Mouse (Mus musculus) midbrain, embryonic 12.5 days (tissue): ENCODE results near the gene Gm28372. TPM values are rescaled to one million over a fixed set of nuclear protein-coding genes. Genes with fewer than 3 reads are reported as not detected.

ENCODE experiments used
- ATAC-seq: fragments of 200-750 bp; cut with Nextera tagmentation; 2 replicates; pipeline ENCODE4 v1.8.0; 2017; ENCODE audit warnings: low read depth, moderate TSS enrichment, moderate library complexity; ENCODE audit not compliant: low FRiP score
- H3K27ac ChIP-seq: fragments of 300-500 bp; sonication (generic); replicated peaks from 2 replicates; pipeline ENCODE4 v1.5.1; 2016; ENCODE audit warnings: mild to moderate bottlenecking
- H3K27me3 ChIP-seq: fragments of 300-500 bp; sonication (generic); 2 replicates; pipeline ENCODE4 v1.6.1; 2016; ENCODE audit warnings: mild to moderate bottlenecking
- H3K36me3 ChIP-seq: fragments of 300-500 bp; sonication (generic); 2 replicates; pipeline ENCODE4 v1.6.1; 2016
- H3K4me1 ChIP-seq: fragments of 300-500 bp; sonication (generic); 2 replicates; pipeline ENCODE4 v1.6.1; 2016
- H3K4me2 ChIP-seq: fragments of 300-500 bp; sonication (generic); replicated peaks from 2 replicates; pipeline ENCODE4 v1.6.1; 2016; ENCODE audit warnings: mild to moderate bottlenecking, moderate library complexity
- H3K4me3 ChIP-seq: fragments of 300-500 bp; sonication (generic); 2 replicates; pipeline ENCODE4 v1.5.1; 2016; ENCODE audit warnings: mild to moderate bottlenecking
- H3K9ac ChIP-seq: fragments of 300-500 bp; sonication (generic); replicated peaks from 2 replicates; pipeline ENCODE4 v1.6.1; 2016; ENCODE audit warnings: mild to moderate bottlenecking, moderate library complexity
- H3K9me3 ChIP-seq: fragments of 300-500 bp; sonication (generic); 2 replicates; pipeline ENCODE4 v1.6.1; 2016; ENCODE audit warnings: mild to moderate bottlenecking
- WGBS: fragments of 180-500 bp; shearing (Covaris S2); methylation state at CpG from one replicate; pipeline ENCODE4 v1.1.7; 2016; 5-methylcytosine and 5-hydroxymethylcytosine counted together
- polyA plus RNA-seq: library from polyadenylated mRNA; unstranded; fragments of >200 nt; fragmentation: Nextera tagmentation; extraction: Ambion mirVana; gene quantifications from 2 replicates; pipeline ENCODE4 v1.2.1, GENCODE M21; 2016

Gene Gm28372
- polyA plus RNA-seq, 1 experiment from 2014 or later: 0.23 TPM

DNA sequence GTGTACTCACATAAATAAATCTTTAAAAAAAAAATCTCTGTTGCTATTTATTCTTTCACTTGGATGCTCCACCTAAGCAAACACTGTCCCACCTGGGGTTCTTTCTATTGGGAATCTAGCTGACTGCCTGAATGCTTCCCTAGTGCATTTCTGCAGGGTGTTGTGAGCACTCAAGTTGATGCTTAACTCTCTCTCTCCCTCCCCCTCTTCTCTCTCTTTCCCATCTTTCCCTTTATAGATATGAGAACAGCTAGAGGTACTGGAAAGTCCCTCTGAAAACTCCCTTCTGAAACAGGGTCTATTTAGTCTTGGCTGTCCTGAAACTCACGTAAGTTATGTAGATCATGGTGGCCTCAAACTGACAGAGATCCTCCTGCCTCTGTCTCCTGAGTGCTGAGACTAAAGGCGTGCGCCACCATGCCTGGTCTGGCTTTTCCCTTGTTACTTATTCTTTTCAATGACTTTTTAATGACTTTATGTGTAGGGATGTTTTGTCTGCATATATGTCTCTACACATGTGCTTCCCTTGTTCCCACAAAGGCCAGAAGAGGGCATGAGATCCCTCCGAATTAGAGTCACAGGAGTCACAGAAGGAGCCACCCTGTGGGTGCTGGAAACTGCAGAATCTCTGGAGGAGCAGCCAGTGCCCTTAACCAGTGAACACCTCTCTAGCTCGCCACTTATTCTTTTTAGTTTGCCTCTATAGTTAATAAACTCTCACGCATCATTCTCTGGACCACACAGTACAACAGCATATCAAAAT, 9.2 kb downstream of the Gm28372 start:
- H3K36me3 ChIP-seq: peaks cover 11% of the 10 kb centered on the region; the same call in 1 of the 2 replicates

DNA sequence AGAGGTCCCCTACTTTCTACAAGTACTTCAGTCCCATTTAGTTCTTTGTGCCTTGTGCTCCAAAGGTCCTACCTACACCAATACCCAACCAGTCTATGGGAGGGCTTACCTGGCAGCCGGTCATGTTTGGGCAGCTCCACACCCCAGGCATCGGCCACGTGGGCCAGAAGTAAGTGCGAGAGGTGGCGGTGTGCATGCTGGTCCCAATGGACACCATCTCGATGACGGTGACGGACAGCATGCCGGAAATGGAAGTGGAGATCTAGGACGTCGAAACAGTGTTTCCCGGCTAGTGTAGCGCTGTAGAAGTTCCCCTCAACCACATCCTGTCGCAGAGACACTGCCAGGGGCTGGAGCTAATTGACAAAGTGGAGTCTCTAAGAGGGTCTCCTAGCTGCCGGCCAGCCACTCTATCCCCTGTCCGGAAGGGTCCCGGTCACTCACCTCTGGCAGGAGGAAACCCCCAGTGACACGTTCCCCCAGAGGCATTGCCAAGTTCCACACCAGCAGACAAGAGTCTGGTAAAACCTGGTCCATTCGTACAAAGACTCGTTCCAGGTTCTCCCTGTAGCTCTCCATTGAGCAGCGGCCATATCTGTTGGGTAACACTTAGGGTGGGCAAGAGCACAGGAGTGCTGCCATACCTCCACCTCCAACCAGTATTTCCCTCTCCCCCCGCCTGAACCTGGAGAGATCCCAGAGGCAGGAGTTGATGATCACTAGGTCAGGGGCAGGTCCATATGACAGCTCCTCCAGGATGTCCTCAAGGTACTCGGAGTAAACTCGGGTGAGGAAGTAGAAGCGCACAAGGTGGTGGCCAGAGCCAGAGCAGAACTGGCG, 17.0 kb downstream of the Gm28372 start:
- peaks cover 17% of the 10 kb centered on the region for H3K4me1 ChIP-seq
- no peak overlapping the region for H3K27ac ChIP-seq
- peaks cover 11% of the 10 kb centered on the region; the same call in 1 of the 2 replicates for H3K36me3 ChIP-seq
- 97% methylated on average over 26 of the region's 26 CpGs for WGBS
- no peak overlapping the region for H3K4me2 ChIP-seq
- no peak overlapping the region for H3K4me3 ChIP-seq
- peaks cover 6% of the 10 kb centered on the region; the same call in 1 of the 2 replicates for H3K27me3 ChIP-seq
- no peak overlapping the region for H3K9ac ChIP-seq
- no peak for ATAC-seq
- H3K9me3 ChIP-seq: no peaks in the 10 kb centered on the region

More for the DNA sequence above, 9.2 kb downstream of the Gm28372 start:
- WGBS: 74% methylated on average over 6 of the region's 6 CpGs
- no peak overlapping the region for H3K9ac ChIP-seq
- ATAC-seq: no peak
- H3K27ac ChIP-seq: no peak overlapping the region
- no peaks in the 10 kb centered on the region for H3K9me3 ChIP-seq
- H3K4me2 ChIP-seq: no peak overlapping the region
- H3K4me1 ChIP-seq: no peaks in the 10 kb centered on the region
- H3K27me3 ChIP-seq: no peaks in the 10 kb centered on the region
- no peak overlapping the region for H3K4me3 ChIP-seq

DNA sequence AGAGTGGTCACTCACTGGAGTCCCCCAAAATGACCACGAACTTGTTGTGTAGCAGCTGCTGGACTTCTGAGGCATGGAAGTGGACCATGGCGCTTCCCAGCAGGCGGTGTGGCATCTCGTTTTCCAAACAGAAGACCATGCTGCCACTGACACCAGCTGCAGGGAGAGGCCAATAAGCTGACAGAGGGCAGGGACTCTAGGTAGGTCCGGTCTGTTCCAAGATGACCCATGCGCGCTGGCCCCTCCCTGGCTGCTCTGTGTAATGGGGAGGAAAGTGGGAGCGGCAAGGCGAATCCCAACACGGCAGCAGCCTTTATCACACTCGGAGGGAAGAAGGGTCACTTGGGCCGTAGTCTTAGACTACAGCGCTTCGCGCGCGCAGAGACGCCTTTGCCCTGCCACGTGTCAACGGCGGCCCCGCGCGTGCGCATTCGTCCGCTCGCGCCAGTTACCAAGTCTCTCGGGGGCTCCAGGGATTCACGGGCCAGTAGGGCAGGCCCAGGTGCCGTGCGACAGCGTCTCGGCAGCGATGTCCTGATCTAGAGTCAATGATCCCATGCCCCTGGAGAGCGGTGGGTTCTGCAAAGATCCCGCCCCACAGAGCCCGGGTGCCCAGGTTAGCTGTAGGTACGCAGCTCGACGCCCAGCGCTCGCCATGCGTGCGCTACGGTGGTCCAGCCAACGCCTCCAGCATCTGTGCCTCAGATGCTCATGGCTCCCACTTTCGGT, 18.5 kb downstream of the Gm28372 start:
- 15% methylated on average over 49 of the region's 49 CpGs for WGBS
- peaks cover 6% of the 10 kb centered on the region; the same call in 1 of the 2 replicates for H3K36me3 ChIP-seq
- H3K9ac ChIP-seq: peak overlapping the region; percentile 81
- ATAC-seq: peak; percentile 76; the same call in 1 of the 2 replicates
- peaks cover 6% of the 10 kb centered on the region; the same call in 1 of the 2 replicates for H3K27me3 ChIP-seq
- peaks cover 17% of the 10 kb centered on the region for H3K4me1 ChIP-seq
- H3K27ac ChIP-seq: peak overlapping the region; percentile 91
- no peaks in the 10 kb centered on the region for H3K9me3 ChIP-seq
- peak overlapping the region; percentile 84 for H3K4me2 ChIP-seq
- peak overlapping the region; percentile 84 for H3K4me3 ChIP-seq

DNA sequence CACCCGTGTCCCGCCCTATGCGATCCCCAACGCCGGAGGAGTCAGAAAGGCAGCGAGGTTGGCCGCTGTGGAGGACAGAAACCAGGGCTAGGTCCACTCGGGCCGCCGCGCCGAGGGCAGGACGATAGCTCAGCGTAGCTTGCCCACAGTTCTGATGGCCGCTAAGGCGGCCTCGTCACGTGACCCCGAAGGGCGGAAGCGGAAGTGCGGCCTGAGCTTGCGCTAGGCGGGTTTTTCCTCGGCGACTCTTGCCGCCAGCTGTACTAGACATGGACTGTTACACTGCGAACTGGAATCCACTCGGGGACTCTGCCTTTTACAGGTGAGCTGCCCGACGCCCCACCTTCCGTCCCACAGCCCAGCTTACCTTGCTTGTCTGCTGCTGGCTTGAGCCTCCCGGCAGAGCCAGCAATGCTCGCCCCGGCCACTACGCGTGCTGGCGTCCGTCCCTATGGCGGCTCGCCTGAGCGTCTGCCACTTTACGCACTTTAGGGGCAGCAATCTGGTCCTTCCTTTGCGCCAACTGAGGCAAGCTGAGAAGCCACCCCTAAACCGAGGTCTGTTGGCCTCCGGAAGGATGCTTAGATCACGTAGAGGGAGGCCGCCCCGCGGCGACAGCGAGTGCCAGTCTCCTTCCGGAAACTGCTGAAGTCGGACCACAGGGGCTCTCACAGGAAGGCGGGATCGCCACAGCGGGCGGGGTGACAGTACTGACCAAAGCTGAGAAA, 19.3 kb downstream of the Gm28372 start, which contains the start of the genes Vps16 and Pced1a:
Gene Vps16 (plus strand): TSS at position 214 of the 728 bp plus-strand sequence.
Gene Pced1a (minus strand): TSS at position 576 of the 728 bp plus-strand sequence.
- Histone ChIP-seq H3K36me3 (no peaks in the 10 kb centered on the region), H3K9ac (peak within 1 kb of the TSS; percentile 81), H3K4me2 (peak within 1 kb of the TSS; percentile 84), H3K4me1 (peaks cover 17% of the 10 kb centered on the region), H3K27me3 (peaks cover 6% of the 10 kb centered on the region; the same call in 1 of the 2 replicates), H3K27ac (peak within 1 kb of the TSS; percentile 91), H3K9me3 (no peaks in the 10 kb centered on the region), H3K4me3 (peak within 1 kb of the TSS; percentile 84)
- ATAC-seq: peak; percentile 95
- WGBS: under 1% methylated on average over 58 of the region's 58 CpGs

DNA sequence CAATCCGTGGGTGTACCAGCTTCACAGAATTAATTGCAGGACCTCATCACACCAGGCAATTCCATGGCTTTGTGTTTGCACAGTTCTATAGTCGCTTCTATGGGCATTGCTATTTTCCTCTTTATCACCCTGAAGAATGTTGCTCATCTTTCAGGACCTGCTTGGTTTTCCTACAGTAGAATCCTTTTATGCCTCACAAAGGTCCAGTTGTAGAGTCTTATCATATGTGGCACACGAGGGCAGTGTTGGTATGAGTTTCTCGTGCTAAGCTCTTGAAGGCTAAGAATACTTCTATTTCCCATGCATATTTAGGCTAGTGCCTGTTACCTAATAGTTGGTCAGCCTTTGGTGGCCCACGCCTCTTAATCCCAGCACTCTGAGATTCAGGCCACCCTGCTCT, 20.1 kb downstream of the Gm28372 start:
- Histone ChIP-seq H3K4me1 (peaks cover 17% of the 10 kb centered on the region), H3K4me3 (peak overlapping the region; percentile 84), H3K27ac (peak overlapping the region; percentile 91; the same call in 1 of the 2 replicates), H3K27me3 (peaks cover 6% of the 10 kb centered on the region; the same call in 1 of the 2 replicates), H3K9ac (peak overlapping the region; percentile 81), H3K9me3 (no peaks in the 10 kb centered on the region), H3K36me3 (no peaks in the 10 kb centered on the region), H3K4me2 (peak overlapping the region; percentile 84)
- 47% methylated on average over 5 of the region's 5 CpGs for WGBS
- no peak for ATAC-seq

GRCm38 (mm10) chr2:130429851-130430250, 24.8 kb downstream of the Gm28372 start:
- H3K9ac ChIP-seq: no peak overlapping the region
- peaks cover 10% of the 10 kb centered on the region for H3K4me1 ChIP-seq
- no peak overlapping the region for H3K4me2 ChIP-seq
- peaks cover 7% of the 10 kb centered on the region for H3K36me3 ChIP-seq
- H3K9me3 ChIP-seq: no peaks in the 10 kb centered on the region
- ATAC-seq: no peak
- H3K4me3 ChIP-seq: no peak overlapping the region
- 71% methylated on average over 2 of the region's 2 CpGs for WGBS
- no peaks in the 10 kb centered on the region for H3K27me3 ChIP-seq
- no peak overlapping the region for H3K27ac ChIP-seq

GRCm38 (mm10) chr2:130430484-130430883, 25.4 kb downstream of the Gm28372 start:
- Histone ChIP-seq H3K4me2 (no peak overlapping the region), H3K4me1 (peaks cover 4% of the 10 kb centered on the region), H3K36me3 (peaks cover 7% of the 10 kb centered on the region), H3K27ac (no peak overlapping the region), H3K9me3 (no peaks in the 10 kb centered on the region), H3K4me3 (no peak overlapping the region), H3K9ac (no peak overlapping the region), H3K27me3 (no peaks in the 10 kb centered on the region)
- ATAC-seq: no peak
- WGBS: 86% methylated on average over 3 of the region's 3 CpGs

DNA sequence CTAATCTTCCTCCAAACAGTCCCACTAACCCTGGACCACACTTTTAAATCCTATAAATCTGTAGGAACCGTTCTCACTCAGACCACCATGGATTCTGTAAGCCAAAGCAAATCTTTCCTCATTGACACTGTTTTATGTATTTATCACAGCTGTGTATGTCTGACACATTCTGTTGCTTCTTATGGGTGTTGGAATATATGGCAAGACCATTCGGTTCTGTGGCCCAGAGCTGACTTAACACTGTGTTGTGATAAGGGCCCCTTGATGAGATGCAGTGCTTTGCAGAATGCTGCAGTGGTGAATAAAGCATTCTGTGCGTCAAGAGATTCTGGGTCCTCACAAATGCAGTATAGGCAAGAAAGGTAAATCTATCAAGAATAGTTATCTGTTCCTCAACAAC, 27.1 kb downstream of the Gm28372 start:
- Histone ChIP-seq H3K4me1 (0 out of 2 replicates have a peak, but pooled peaks cover 3% of the 10 kb centered on the region), H3K9ac (no peak overlapping the region), H3K36me3 (peaks cover 10% of the 10 kb centered on the region), H3K4me2 (no peak overlapping the region), H3K27ac (no peak overlapping the region), H3K9me3 (no peaks in the 10 kb centered on the region), H3K4me3 (no peak overlapping the region), H3K27me3 (no peaks in the 10 kb centered on the region)
- 90% methylated on average over 3 of the region's 3 CpGs for WGBS
- no peak for ATAC-seq

GRCm38 (mm10) chr2:130433152-130433551, 28.1 kb downstream of the Gm28372 start:
- 20% methylated on average over 4 of the region's 4 CpGs for WGBS
- Histone ChIP-seq H3K27ac (no peak overlapping the region), H3K27me3 (no peaks in the 10 kb centered on the region), H3K9me3 (no peaks in the 10 kb centered on the region), H3K36me3 (peaks cover 19% of the 10 kb centered on the region), H3K4me1 (0 out of 2 replicates have a peak, but pooled peaks cover 3% of the 10 kb centered on the region), H3K4me2 (no peak overlapping the region), H3K4me3 (no peak overlapping the region), H3K9ac (no peak overlapping the region)
- ATAC-seq: peak; percentile 44; the same call in 1 of the 2 replicates

DNA sequence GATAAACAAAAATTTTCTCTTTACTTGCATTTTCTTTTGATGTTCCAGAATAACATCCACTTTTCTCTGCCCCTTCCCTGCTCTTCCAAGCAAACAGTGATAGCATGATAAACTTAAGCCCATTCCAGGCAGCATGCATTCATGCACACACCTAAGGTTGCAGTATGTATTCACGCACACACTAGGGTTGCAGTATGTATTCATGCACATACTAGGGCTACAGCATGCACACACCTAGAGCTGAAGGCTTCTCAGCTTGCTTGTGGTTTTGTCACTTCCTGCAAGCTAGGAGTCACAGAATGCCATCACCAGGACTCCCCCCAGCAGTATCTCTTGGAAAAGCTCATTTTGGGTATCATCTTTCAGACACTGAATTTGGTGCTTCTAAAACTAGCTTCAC, 31.7 kb downstream of the Gm28372 start:
- 95% methylated on average over 1 of the region's 1 CpGs for WGBS
- Histone ChIP-seq H3K4me3 (no peak overlapping the region), H3K4me2 (no peak overlapping the region), H3K9ac (no peak overlapping the region), H3K27ac (no peak overlapping the region), H3K9me3 (no peaks in the 10 kb centered on the region), H3K4me1 (0 out of 2 replicates have a peak, but pooled peaks cover 3% of the 10 kb centered on the region), H3K27me3 (no peaks in the 10 kb centered on the region), H3K36me3 (peaks cover 50% of the 10 kb centered on the region)
- ATAC-seq: no peak

DNA sequence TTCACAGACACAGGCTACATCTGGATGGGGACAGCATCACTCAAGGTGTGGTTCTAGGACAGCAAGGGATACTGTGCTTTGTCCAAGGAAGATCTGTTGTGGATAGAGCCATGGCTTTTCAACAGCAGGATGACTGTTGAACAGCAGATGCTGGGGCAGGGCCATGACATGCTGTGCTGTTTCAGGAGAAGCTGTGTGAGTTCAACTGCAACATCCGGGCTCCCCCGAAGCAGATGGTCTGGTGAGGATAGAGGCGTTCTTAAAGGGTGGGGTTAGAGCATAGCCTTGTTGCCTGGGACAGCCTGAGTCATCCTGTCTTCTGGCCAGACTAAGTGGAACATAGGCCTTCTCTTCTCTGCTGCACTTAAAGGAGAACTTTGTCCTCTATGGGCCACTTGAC, 33.8 kb downstream of the Gm28372 start:
- peaks cover 69% of the 10 kb centered on the region for H3K36me3 ChIP-seq

More for the DNA sequence above, 33.8 kb downstream of the Gm28372 start:
- H3K9me3 ChIP-seq: no peaks in the 10 kb centered on the region
- no peaks in the 10 kb centered on the region for H3K27me3 ChIP-seq
- H3K4me2 ChIP-seq: no peak overlapping the region
- H3K4me3 ChIP-seq: no peak overlapping the region
- no peaks in the 10 kb centered on the region for H3K4me1 ChIP-seq
- ATAC-seq: no peak
- WGBS: 92% methylated on average over 3 of the region's 3 CpGs
- H3K9ac ChIP-seq: no peak overlapping the region
- H3K27ac ChIP-seq: no peak overlapping the region
